Comparison of ENCODE assay signal across 23 mouse cellular contexts in genomic region chr11:109413617-109414016, GRCm38 (mm10). TPM values are rescaled to one million over a fixed set of nuclear protein-coding genes. Genes with fewer than 3 reads are reported as not detected.
DNase-seq lines count a peak whose midpoint lies in the region; ATAC-seq and TF ChIP-seq lines count a peak whose summit lies in the region.
"Had no signal": no experiment of that assay in that cellular context is flagged by ENCODE, and none has a peak within 500 bp of the region (broad histone marks: within the 10 kb centered on the region; RNA-seq: fewer than 3 reads in every experiment).

Gene 9930022D16Rik (plus strand): TSS chr11:109413917.

- ATAC-seq in heart, embryonic 12.5 days (ENCODE audit: insufficient number of reproducible peaks, low FRiP score): peak; percentile 42; the same call in 1 of the 2 replicates
- peak; percentile 25; the same call in 1 of the 2 replicates for ATAC-seq in liver, postnatal 0 days
- no peak for ATAC-seq in liver, embryonic 12.5 days
- ATAC-seq in megakaryocyte progenitor cell, adult 5-6 weeks (replicated peaks; ENCODE audit: poor library complexity): 0 out of 2 replicates have a peak, but pooled peaks have one; percentile 15
- ATAC-seq: forebrain, embryonic 13.5 days; forebrain, postnatal 0 days; hindbrain, embryonic 16.5 days had no signal

- H3K4me2 ChIP-seq in heart, embryonic 12.5 days: no peak within 1 kb of the TSS
- H3K4me2 ChIP-seq in liver, postnatal 0 days (ENCODE audit: low read depth, low read length): no peak within 1 kb of the TSS
- no peak within 1 kb of the TSS for H3K4me2 ChIP-seq in liver, embryonic 12.5 days
- no peak within 1 kb of the TSS for H3K4me2 ChIP-seq in CH12.LX (ENCODE audit: insufficient read depth, low read depth, poor library complexity, severe bottlenecking)
- H3K4me2 ChIP-seq: forebrain, embryonic 13.5 days; hindbrain, embryonic 12.5 days had no signal

- H3K9me3 ChIP-seq in heart, embryonic 12.5 days (replicated peaks): no peaks in the 10 kb centered on the region
- H3K9me3 ChIP-seq in liver, postnatal 0 days (ENCODE audit: low read length): no peaks in the 10 kb centered on the region
- H3K9me3 ChIP-seq in liver, embryonic 12.5 days (replicated peaks): no peaks in the 10 kb centered on the region
- H3K9me3 ChIP-seq in CH12.LX (replicated peaks; ENCODE audit: low read length): no peaks in the 10 kb centered on the region
- H3K9me3 ChIP-seq: embryonic facial prominence, embryonic 10.5 days; forebrain, embryonic 13.5 days; hindbrain, embryonic 12.5 days had no signal

- H3K4me3 ChIP-seq in heart, embryonic 12.5 days: no peak within 1 kb of the TSS
- no peak within 1 kb of the TSS for H3K4me3 ChIP-seq in liver, postnatal 0 days (ENCODE audit: low read depth, low read length)
- H3K4me3 ChIP-seq in liver, embryonic 12.5 days: no peak within 1 kb of the TSS
- no peak within 1 kb of the TSS for H3K4me3 ChIP-seq in CH12.LX (replicated peaks in 1 of 3; ENCODE audit: low read depth in 2 of 3, low read length in 2 of 3, poor library complexity in 1 of 3)
- H3K4me3 ChIP-seq: embryonic facial prominence, embryonic 10.5 days; forebrain, embryonic 13.5 days; hindbrain, embryonic 12.5 days had no signal

- H3K36me3 ChIP-seq in heart, embryonic 12.5 days: no peaks in the 10 kb centered on the region
- no peaks in the 10 kb centered on the region for H3K36me3 ChIP-seq in liver, postnatal 0 days (replicated peaks; ENCODE audit: insufficient read depth, low read length)
- no peaks in the 10 kb centered on the region for H3K36me3 ChIP-seq in liver, embryonic 12.5 days
- no peaks in the 10 kb centered on the region for H3K36me3 ChIP-seq in CH12.LX (replicated peaks in 1 of 2; ENCODE audit: control insufficient read depth in 1 of 2, insufficient read depth in 1 of 2, low read length in 1 of 2)
- H3K36me3 ChIP-seq: embryonic facial prominence, embryonic 10.5 days; hindbrain, embryonic 12.5 days had no signal

- H3K9ac ChIP-seq in heart, embryonic 12.5 days: no peak within 1 kb of the TSS
- no peak within 1 kb of the TSS for H3K9ac ChIP-seq in liver, postnatal 0 days (replicated peaks)
- no peak within 1 kb of the TSS for H3K9ac ChIP-seq in liver, embryonic 12.5 days
- H3K9ac ChIP-seq in CH12.LX (ENCODE audit: insufficient read depth, low read depth): no peak within 1 kb of the TSS
- H3K9ac ChIP-seq: forebrain, embryonic 13.5 days; forebrain, postnatal 0 days; hindbrain, embryonic 12.5 days had no signal

- TF ChIP-seq CTCF in liver, postnatal 0 days (IDR thresholded peaks at IDR 0.05; ENCODE audit: low read depth): no peak
- TF ChIP-seq CTCF in CH12.LX (conservative IDR thresholded peaks at IDR 0.05 in 1 of 2, IDR thresholded peaks at IDR 0.05 in 1 of 2; ENCODE audit: low read depth in 2 of 2, low read length in 2 of 2): no peak

- TF ChIP-seq RAD21 in CH12.LX (IDR thresholded peaks at IDR 0.05; ENCODE audit: low read depth, low read length): no peak

- dilution Hi-C loops in CH12.LX (cut with MboI; ENCODE audit: extremely low pct_ligation_motif_present, extremely low pct_unique_long_range_greater_than_20kb, low sequenced_read_pairs): no loop called here

- no peak for TF ChIP-seq POLR2A in CH12.LX (IDR thresholded peaks at IDR 0.05; ENCODE audit: low read depth, low read length)

- H3K27ac ChIP-seq in heart, embryonic 12.5 days (ENCODE audit: poor library complexity, severe bottlenecking): no peak within 1 kb of the TSS
- H3K27ac ChIP-seq in liver, postnatal 0 days (ENCODE audit: low read depth): no peak within 1 kb of the TSS
- no peak within 1 kb of the TSS for H3K27ac ChIP-seq in liver, embryonic 12.5 days
- no peak within 1 kb of the TSS for H3K27ac ChIP-seq in CH12.LX (ENCODE audit: insufficient read depth, low read depth)
- H3K27ac ChIP-seq: embryonic facial prominence, embryonic 10.5 days; forebrain, embryonic 13.5 days; hindbrain, embryonic 12.5 days had no signal

- no peaks in the 10 kb centered on the region for H3K27me3 ChIP-seq in heart, embryonic 12.5 days (replicated peaks)
- no peaks in the 10 kb centered on the region for H3K27me3 ChIP-seq in liver, postnatal 0 days (ENCODE audit: insufficient read depth, low read length)
- 0 out of 2 replicates have a peak, but pooled peaks cover 4% of the 10 kb centered on the region for H3K27me3 ChIP-seq in liver, embryonic 12.5 days (replicated peaks)
- no peaks in the 10 kb centered on the region for H3K27me3 ChIP-seq in CH12.LX (replicated peaks)
- H3K27me3 ChIP-seq: forebrain, embryonic 13.5 days; hindbrain, embryonic 12.5 days had no signal

- H3K79me2 ChIP-seq in CH12.LX (replicated peaks; ENCODE audit: control insufficient read depth, extremely low read depth, insufficient read depth, poor library complexity, severe bottlenecking): no peaks in the 10 kb centered on the region

- no peak for TF ChIP-seq EP300 in liver, postnatal 0 days (IDR thresholded peaks at IDR 0.05; ENCODE audit: low read depth)
- no peak for TF ChIP-seq EP300 in CH12.LX (IDR thresholded peaks at IDR 0.05; ENCODE audit: low read length)

- peaks cover 7% of the 10 kb centered on the region for H3K4me1 ChIP-seq in heart, embryonic 12.5 days (replicated peaks)
- peaks cover 9% of the 10 kb centered on the region; the same call in 1 of the 2 replicates for H3K4me1 ChIP-seq in liver, postnatal 0 days (ENCODE audit: insufficient read depth)
- no peaks in the 10 kb centered on the region for H3K4me1 ChIP-seq in liver, embryonic 12.5 days
- H3K4me1 ChIP-seq in CH12.LX (ENCODE audit: control insufficient read depth in 1 of 2, insufficient read depth in 2 of 2): peaks cover 36 to 62% of the 10 kb centered on the region in 2 experiments
- H3K4me1 ChIP-seq: embryonic facial prominence, embryonic 10.5 days; forebrain, embryonic 13.5 days; hindbrain, embryonic 12.5 days had no signal

- 66% methylated on average over 6 of the region's 6 CpGs for WGBS in heart, embryonic 12.5 days
- WGBS in liver, postnatal 0 days (ENCODE audit: insufficient replicate concordance): 64% methylated on average over 6 of the region's 6 CpGs
- 68% methylated on average over 6 of the region's 6 CpGs for WGBS in liver, embryonic 12.5 days (ENCODE audit: insufficient replicate concordance)

- DNase-seq in heart, adult 9 months (ENCODE audit: low spot score in 2 of 2): no peak
- DNase-seq in liver, postnatal 0 days: no peak
- no peak for DNase-seq in CH12.LX (ENCODE audit: extremely low read depth)
- DNase-seq in layer of hippocampus, adult 18-20 months (ENCODE audit: low spot score in 2 of 2): no peak
- DNase-seq: adrenal gland, adult 2 months; adrenal gland, postnatal 25 days; cerebellum, adult 2 months; cerebellum, postnatal 10 days; forebrain, postnatal 0 days; gastrocnemius, postnatal 14 days; heart, postnatal 4 days had no signal

- in situ Hi-C loops in CH12.LX (cut with MboI; ENCODE audit: low pct_ligation_motif_present, low pct_unique_long_range_greater_than_20kb, low sequenced_read_pairs): loop anchor here (5.0 kb wide), 1 partner anchor 51 kb away; the partner anchor contains the start of gene Gna13

TF ChIP-seq in CH12.LX, 34 proteins besides CTCF, POLR2A, EP300 and RAD21:
- TF ChIP-seq SMC3 (IDR thresholded peaks at IDR 0.05; ENCODE audit: low read depth, low read length) (no peak), MXI1 (IDR thresholded peaks at IDR 0.05; ENCODE audit: low read depth, low read length) (no peak), ETS1 (conservative IDR thresholded peaks at IDR 0.05; ENCODE audit: low read depth, low read length) (0 out of 2 replicates have a peak, but pooled peaks have one; percentile 14), CHD1 (IDR thresholded peaks at IDR 0.05; ENCODE audit: low read depth, low read length) (no peak)

RNA-seq across cellular contexts. Expression of gene 9930022D16Rik, which starts in this region (rescaled TPM):
- polyA plus RNA-seq in heart, embryonic 12.5 days (2016; fragmentation: Nextera tagmentation; extraction: Ambion mirVana): not detected in 2 replicates
- polyA plus RNA-seq in liver, postnatal 0 days (2015; fragmentation: Nextera tagmentation; extraction: Ambion mirVana): not detected in 2 replicates
- not detected in 2 replicates for polyA plus RNA-seq in liver, embryonic 12.5 days (2016; fragmentation: Nextera tagmentation; extraction: Ambion mirVana)
- total RNA-seq in CH12.LX (2012; rRNA removed) (0.08 TPM in 2 replicates), CH12.LX (2014; rRNA removed) (0.08 TPM in 1 of 2 replicates, not detected in the other)
- not detected in 2 replicates for polyA plus RNA-seq in CH12.LX (2012; ENCODE audit: insufficient read length, low read depth)
- not detected in 2 replicates for total RNA-seq in megakaryocyte progenitor cell, adult 5-6 weeks (2015)
- not detected in 2 replicates for total RNA-seq in megakaryocyte progenitor cell, adult 5-6 weeks (2017)
- not detected for total RNA-seq in layer of hippocampus, adult 18-20 months (2021)
- total RNA-seq: adrenal gland, adult 2 months; adrenal gland, postnatal 25 days; ES-E14; forebrain, postnatal 0 days; gastrocnemius, adult 18-20 months; gastrocnemius, postnatal 14 days; heart, adult 8-10 months; heart, postnatal 4 days had no signal
- polyA plus RNA-seq: adrenal gland, adult 2 months; cerebellum, adult 2 months; embryonic facial prominence, embryonic 10.5 days; forebrain, embryonic 13.5 days; forebrain, postnatal 0 days; gonadal fat pad, adult 2 months; heart, postnatal 0 days; hindbrain, embryonic 12.5 days; hindbrain, embryonic 16.5 days had no signal

Comparison
In these comparisons a context has a peak if more than half of its experiments do, and no peak if none do; other contexts are left out.
1. Peak in ATAC-seq in heart, embryonic 12.5 days; RNA of the gene not detected or under 1 TPM.
2. Peak in ATAC-seq in liver, postnatal 0 days; RNA of the gene not detected or under 1 TPM.
3. Peak in ATAC-seq in megakaryocyte progenitor cell, adult 5-6 weeks; RNA of the gene not detected or under 1 TPM.